Mouse (Mus musculus) kidney, postnatal 36 days (tissue): Measurements from ENCODE around the gene Copz1.

Source experiments
- DNase-seq, 2 experiments: peaks; one replicate each; pipeline ENCODE4 v3.0.0; 2021 to 2022; ENCODE audit warnings: mixed read lengths in 2 of 2

Copz1 gene

DNA sequence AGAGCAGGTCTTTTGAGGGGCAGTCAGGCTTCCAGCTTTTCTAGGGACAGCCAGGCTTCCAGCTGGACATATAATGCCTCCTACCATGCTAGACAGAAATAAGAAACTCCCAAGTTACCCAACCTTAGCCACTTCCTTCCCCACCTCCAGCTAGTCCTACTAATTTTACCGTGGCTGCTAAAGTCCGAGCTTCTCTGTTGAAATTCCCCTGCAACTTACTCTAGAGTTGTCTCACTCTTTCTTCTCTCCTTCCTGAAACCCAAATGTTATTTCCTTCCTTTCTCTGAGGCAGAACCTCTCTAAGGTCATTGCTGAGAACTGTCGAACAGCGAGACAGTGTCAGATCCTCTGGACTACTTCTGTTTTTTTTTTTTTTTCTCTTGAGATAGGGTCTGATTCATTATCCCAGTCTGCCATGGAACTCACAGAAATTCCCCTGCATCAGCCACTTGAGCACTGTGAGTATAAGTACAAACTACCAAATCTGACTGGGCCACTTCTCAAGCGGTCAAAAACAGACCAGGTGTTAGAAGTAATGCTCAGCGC, 37.9 kb downstream of the Copz1 start, which contains the start of gene Gpr84:
Gpr84 (minus strand) TSS at position 248 of the 546 bp plus-strand sequence.
- DNase-seq: no peak

DNA sequence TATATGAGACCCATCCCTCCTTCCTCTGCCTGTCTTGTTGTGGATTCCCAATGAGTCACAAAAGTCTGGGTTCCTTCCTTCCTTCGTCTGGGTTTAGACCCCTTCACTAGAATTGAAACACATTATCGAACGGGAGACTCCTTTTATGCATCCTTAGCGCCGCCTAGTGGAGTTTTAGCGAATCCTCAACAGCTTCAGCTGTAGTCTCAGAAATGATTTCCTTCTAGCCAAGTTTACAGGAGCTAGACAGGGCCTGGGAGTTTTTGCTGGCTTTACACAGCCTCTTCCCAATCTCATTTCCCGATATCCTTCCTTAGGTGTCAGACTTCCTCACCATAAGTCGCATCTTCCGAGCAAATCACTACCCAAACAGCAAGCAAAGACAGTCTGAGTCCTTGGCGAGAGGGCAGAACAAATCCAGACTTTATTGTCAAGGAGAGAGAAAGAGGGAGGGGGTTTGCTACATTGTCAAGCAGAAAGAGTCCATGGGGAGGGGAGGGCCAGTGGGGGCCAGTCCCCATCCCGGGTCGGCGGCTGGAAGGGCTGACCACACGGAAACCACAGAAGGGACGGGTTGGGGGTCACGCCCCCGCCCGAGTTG, 41.1 kb downstream of the Copz1 start:
- DNase-seq: peak; percentile 71 to 74

DNA sequence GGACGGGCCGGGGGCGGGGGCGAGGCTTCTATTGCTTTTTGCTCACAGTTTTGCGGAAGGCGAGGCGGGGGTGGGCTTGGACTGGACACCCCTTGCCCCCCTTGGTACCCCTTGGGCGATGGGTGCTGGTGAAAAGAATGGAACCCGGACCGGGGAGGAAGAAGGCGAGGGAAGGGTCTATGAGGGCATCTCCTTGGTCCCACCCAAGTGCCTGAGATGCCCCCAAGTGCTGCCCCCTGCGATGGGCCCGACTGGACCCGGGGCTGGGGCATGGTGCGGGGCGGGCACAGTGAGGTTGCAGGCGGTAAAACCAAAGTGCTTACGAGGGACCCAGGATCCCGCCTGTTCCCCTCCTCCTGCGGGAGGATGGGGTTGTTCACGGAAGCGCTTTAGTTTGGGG, 41.7 kb downstream of the Copz1 start:
- DNase-seq: no peak

DNA sequence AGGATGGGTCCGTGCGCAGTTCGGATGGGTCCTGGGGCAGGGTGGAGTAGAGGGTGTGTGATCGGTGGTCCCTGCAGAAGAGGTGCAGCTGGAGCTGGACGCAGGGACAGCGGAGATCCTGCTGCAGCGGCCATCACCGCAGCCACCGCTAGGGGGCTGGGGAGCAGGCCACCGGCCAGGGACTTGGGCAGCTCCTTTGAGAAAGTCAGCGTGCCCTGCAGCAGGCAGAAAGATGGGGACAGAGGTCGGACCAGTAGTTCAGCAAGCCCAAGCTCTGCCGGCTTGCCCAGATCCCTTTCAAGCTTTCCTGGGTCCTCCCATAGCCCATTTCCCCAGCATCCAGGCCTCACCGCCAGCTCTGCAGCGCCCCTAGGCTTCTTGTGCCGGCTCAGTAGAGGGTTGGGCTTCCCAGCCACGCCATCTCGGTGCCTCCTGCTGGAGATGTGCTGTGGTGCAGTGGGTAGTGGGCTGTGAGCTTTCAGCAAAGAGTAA, 42.5 kb downstream of the Copz1 start:
- peak; percentile 78 to 92 for DNase-seq

DNA sequence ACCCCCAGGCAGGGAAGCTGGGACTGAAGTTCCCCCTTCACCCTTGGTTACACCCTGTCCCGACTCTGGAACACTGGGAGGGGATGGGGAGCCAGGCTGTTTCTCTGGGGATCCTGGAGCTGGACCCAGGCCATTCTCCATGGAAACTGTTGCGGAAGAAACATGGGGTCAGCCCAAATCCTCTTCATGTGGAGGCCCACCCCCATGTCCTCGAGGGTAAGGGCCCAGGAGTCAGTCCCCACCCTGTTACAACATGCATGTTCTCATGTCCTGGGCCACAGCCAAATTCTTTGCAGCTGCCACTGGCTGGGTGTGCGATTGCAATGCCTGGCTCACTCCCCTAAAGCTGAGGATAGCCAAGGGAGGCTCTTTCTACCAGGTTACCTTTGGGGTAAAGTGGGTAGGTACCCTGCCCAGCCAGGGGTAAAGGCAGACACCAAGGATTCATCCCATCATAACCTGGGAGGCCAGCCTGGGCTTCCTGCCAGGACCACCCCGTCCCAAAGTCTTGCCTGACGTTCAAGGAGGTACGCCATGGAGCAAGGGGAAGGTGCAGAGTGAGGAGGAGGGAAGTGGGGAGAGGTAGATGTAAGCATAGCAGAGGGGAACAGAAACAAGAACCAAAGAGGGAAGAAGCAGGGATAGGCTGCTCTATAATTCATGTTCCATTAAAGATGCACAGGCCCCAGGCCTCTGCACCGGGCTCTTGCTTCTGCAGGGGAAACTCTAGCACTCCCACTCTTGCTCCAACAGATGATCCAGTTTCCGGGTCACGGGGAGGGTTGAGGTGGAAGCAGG, 43.7 kb downstream of the Copz1 start:
- no peak for DNase-seq

DNA sequence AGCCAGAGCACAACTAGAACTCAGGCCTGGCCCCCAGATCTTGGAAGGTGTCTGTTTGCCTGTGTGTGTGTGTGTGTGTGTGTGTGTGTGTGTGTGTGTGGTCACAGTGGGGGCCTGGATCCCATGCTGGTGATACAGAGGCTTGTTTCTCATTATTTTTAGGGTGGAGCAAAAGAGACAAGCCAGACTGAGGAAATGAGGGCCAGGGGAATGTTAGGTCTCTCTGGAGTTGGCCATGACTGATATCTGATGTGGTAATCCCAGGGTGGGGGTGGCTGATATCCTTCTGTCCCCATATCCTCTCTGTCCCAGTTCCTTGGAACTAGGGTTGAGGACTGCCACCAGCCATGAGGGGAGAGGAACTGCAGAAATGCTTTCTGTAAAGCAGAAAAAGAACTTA, 44.6 kb downstream of the Copz1 start:
- no peak for DNase-seq

DNA sequence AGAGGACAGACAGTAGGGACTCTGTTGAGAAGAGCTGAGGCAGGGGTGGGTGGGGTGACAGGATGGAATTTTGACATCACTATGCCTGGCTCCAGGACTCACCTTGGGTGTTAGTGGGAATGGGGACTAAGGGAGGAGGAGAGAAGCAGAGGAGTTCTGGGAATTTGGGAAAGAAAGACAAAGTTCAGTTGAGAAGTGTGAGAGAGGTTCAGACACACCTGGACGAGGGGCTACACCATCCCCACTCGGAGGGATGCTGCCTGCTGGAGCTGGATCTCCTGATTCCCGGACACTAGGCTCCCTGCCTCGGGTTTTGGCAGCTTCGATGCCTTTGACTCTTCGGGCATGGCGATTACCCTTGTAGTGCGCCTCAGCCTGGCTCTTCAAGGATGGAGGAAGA, 45.2 kb downstream of the Copz1 start:
- no peak for DNase-seq

DNA sequence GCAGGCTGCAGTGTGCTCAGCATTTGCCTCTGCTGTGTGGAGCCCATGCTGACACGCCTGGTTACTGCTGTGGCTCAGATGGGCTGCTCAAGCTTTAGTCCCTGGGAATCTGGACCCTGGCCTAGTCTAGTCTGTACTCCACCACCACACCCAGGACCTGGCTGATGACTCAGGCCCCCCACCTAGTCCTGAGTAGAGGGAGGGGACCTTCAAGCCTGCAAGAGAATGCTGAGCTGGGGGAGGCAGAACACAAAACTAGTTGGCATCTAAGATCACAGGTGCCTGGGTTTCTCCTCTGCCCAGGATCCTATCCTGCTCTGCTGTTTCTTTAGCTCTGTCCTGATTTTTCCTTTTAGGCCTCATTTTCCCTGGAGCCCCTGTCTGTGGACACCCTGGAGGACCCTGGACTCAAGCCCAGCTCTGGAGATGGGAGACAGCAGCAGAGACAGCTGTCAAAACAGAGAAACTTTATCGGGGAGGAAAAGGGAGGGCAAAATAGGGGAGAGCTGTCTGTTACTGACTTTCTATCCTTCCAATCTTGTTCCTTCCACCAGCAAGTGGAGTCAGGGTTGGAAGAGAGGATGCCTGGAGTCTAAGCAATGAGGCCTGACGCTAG, 45.8 kb downstream of the Copz1 start:
- no peak for DNase-seq

DNA sequence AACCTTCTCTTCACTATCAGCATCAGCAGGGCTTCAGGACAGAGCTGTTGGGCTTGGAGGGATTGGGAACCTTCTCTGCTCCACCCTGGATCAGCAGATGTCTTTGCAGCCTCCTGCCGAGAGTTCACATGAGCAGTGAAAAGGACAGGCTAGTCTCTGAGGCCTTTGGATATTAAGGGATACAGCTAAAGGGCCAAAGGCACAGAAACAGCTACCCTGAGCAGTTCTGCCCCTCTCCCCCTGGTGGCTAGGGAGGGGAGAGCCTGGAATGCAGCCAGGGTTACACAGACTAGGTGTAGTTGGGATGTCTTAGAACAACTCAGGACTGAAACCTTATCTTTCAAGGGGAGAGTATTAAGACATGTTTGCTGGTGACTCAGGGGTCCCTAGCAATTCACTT, 48.6 kb downstream of the Copz1 start:
- peak in 1 of 2 experiments; percentile 60 for DNase-seq

DNA sequence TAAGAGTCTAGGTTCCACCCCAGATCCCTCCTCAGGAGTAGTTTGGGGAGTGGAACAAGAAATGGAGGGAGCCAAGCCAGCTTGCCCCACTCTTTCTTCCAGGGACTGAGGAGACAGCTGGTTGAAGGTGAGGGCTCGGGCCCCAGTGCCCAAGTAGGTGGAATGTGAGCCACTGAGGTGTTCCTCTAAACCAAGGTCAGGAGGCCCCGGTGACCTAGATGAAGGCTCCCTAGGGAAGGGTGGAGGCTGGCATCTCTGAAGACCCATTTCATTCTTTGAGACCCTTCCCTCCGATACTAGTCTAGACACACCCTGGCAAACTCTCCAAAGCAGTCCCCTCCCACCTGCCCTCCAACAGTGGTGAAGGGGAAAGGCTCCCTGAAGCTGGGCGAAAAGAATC, 49.9 kb downstream of the Copz1 start:
- DNase-seq: no peak

DNA sequence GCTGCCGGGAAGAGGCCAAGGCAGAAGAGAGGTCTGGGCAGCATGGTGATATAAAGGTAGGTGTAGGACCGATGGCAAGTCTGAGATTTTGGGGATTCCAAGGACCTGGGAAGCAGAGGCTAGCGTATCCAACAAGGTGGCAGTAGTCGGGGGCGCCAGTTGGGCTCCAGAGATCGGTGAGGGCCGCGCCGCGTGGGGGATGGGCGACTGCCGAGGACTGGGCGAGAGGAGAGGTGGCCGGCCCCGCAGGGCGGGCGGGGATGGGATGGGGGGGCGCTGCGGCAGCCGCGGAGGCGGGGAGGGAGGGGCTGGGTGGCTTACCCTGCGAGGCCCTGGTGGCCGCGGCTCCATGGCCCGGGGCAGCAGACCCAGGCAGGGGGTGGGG, 50.5 kb downstream of the Copz1 start:
- peak in 1 of 2 experiments; percentile 34 for DNase-seq

DNA sequence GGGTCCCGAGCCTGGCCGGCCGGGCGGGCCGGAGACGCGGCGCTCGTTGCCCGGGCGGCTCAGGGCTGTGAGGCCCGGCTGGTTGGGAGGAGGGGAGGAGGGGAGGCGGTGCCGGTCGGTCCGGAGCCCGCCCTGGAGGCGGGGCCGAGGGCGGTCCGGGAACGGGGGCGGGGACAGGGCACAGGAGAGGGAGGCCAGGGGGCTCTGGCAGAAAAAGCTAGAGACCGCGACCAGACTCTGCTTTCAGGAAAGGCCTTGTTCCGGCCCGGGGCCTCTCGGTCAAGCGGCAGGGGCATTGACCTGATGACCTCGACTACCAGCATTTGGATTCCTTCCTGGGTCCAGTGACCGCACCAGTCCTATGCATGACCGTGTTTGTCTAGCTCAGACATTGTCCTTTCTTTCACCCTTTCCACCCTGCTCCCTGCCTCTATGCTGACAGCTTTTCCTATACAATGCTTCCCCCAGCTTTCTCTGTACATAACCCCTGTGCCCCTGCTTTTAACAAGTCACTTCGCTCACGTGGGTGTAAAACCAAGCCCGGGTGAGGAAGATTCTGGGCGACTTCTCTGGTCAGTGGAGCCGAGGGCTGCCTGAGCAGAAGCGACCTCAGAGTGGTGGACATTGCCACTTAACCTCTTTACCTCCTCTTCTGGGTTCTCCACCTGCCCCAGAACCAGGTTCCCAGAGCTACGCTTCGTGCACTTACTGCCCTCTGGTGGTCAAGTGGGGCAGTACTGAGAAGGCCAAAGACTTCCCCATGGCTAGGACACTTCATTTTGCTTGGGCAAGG, 51.1 kb downstream of the Copz1 start:
- DNase-seq: peak; percentile 88 to 96

DNA sequence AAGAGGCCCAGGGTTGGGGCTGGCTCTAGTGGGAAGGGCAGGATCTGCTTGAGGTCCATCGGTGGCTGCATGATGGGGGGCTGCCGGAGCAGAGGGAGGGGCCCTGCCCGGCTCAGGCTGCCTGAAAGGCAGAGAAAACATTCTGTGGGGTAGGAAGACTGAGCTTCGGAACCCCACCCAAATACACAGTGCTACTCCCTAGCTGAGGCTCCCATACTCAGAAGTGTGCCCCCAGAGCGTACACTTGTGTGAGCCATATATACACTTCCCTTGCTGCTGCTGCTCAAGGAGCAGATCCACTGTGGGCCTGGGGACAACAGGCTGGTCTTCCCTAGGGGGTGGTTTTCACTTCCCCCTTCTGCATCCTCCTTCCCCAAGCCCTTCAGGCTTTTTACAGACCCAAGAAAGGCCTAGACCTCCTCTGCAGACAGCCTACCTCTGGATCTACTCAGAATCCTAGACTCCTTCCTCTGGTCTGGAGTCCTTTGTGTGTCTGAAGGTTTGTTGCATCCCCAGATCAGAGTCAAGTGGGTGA, 60.6 kb downstream of the Copz1 start:
- no peak for DNase-seq

DNA sequence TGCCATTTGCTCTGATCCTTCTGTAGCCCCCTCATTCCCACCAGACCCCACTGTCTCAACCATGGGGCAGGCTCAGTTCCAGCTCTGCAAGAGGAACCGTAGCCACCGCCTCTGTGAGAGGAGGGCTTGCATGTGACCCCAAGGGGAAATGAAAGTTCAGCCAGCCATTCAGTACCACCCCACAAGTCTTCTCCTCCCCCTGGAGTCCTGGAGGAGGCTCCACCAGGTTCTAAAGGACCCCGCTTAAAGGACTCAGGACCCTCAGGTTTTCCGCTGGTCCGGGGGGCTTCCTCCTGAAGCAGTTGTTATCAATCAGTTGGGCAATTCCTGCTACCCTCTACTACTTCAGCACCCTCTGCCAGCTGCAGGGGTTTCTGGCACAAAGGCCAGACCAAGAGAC, 61.2 kb downstream of the Copz1 start:
- DNase-seq: no peak

DNA sequence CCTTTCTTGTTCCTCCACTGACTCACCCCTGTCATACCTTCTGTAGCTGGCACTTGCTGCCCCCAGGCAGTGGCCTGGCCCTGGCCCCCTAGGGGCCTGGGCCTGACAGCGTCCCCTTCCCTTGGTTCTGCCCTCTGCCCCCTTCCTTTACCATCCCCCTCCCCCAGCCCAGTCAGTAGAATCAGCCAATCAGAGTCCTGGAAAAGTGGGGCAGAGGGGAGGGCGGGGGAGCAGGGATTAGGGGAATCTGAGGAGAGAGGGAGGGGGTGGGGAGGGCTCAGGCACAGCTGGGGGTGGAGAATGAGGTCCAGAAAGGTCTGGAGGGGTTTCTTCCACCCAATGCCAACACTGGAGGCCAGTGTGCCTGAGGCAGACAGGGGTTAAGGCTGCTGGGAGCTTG, 61.7 kb downstream of the Copz1 start:
- no peak for DNase-seq

DNA sequence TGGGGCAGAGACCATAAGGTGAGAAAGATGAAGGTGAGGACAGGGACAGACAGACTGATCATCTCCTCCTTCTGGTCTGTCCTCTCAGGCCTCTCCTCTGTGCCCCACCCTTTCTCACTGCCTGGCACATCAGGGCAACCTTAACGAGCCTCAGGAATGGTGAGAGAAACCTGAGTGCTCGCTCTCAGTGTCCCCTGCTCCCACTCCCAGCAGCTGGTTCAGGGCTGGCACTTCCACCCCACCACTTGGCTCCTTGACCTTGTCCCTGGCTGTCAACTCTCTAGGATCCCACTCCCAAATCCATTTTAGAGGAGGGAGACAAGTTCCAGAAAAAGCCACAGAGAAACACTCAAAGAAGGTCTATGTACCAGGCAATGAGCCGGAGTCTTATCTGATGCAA, 62.5 kb downstream of the Copz1 start:
- DNase-seq: no peak

DNA sequence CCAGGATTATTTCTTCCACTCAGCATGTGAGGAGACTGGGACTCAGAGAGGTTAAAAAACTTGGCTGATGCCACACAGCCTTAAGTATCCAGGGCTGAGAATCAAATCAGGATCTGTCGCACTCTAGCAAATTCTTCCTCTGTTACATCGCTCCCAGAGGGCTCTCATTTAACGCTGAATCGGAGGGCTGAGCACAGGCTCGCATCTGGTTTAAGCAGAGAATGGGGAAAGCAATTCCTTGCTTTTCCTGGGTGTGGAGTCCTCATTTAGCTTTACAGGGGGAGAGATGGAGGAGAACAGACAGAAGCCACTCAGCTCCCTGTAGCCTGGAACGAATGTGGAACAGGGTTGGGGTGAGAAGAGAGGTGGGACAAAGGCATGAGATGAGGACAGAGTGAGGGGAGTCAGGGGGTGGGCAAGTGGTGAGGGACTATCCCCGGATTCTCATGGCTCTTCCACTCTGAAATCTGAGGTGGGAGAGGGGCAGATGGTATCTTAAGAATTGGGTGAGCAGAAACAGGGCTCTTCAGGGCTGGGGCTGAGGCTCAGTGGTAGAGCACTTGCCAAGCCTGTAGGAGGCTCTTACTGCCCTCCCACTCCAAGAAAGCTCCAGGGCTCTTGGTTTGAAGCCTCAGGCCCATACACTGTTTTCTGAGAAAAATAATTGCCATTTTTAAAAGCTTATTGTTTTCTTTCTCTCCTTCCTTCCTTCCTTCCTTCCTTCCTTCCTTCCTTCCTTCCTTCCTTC, 63.1 kb downstream of the Copz1 start:
- DNase-seq: no peak

DNA sequence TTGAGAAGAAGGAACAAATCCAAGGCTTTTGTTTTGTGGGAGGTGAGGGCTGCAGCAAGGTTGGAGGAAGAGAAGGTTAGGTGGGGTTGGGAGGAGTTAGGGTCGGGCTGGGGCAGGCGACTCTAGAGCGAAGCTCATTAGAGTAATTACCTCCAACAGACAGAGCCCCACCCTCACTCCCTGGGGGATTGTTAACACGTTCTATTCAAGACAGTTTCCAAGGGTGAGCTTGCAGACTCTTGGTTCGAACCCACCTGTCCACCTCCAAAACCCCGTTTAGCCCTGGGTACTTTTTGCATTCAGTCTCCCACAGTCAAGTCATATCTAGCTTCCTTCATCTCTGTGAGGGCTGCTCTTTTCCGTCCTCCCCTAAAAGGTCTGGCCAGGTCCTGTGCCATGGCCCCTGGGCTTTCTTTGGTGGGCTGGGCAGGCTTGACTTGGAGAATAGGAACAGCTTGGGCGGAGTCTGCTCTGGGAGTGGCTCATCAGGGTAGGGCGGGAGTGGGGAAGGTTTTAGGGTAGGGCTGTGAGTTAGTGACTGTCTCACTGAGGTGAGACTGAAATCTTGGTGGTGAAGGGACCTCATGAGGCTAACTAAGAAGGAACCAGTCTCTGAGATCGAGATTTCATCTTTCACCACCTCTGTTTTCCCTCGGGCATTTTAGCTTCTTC, 64.6 kb downstream of the Copz1 start:
- DNase-seq: no peak

DNA sequence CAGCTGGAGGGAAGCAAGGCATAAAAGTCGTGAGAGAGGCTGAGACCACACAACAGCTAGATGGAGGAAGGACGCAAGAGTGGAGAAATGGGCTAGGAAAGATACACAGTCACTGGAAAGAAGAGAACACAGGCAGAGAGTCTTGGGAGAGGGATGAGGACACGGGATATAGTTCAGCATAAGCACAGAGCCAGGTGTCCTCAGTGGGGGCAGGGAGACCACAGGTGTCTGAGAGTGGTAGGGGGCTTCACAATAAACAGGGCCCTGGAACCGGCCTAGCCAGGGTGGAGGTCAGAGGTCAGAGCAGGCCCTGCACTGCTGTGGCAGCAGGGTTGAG, 66.3 kb downstream of the Copz1 start:
- no peak for DNase-seq

DNA sequence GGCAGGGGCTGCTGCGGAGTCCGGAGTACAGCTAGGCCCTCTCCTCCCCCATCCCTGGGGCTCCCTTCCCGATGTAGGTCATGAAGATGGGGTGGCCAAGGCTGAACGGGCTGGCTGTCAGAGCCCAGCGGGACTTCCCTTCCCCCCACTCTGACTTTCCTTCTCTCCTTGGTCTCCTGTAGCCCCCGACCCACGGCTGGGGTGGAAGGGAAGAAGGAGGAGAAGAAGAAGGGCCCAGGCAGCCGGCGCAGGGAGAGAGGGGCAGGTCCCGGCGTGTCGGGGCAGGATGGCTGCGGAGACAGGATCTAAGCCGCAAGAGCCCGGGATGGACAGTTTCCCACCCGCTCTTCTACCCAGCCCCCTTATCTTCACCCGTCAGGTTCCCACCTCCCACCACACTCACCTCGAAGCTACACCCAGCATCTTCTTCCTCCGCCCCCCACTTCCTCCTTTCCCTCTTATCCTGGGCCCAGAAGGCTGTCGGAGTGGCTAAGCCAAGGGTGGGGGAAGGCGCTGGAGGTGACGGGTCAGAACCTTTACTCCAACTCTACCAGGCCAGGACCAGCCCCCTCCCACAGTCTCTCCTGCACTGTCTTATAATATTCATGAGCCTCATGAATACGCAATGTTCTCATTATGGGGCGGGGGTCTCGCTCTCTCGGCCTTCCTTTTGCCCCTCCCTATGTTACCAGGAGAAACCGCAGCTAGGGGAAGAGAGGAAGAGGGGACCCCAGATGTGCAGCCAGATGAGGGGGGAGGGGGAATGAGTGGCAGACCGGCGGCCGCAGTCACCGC, 66.8 kb downstream of the Copz1 start:
- no peak for DNase-seq

DNA sequence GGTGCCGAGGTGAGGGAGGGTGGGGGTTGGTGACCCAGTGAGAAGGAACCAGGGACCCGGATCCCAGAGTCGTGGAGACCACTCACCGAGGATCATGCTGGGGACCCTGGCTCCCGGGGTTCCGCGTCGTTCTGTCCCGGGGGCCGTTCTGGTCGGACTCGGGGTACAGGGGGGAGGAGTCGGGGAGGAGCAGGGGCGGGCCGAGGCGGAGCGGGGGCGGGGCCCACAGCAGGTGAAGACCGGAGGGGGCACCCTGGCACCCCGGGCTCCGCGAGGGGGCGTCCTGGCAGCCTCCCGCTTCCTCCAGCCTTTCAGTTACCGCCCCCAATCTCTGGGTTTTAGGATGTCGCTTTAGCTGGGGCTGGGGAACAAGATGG, 67.4 kb downstream of the Copz1 start, which contains the start of gene Zfp385a:
Zfp385a (minus strand) TSS at position 133 of the 377 bp plus-strand sequence.
- DNase-seq: peak in 1 of 2 experiments; percentile 77
